Mouse (Mus musculus) neural tube, embryonic 12.5 days (tissue): Measurements from ENCODE around the gene Tnc. TPM values are rescaled to one million over a fixed set of nuclear protein-coding genes. Genes with fewer than 3 reads are reported as not detected.
A peak's percentile ranks its signal among the peaks of the same experiment; 100 is the strongest.

Experiments
- ATAC-seq: fragments of 200-750 bp; cut with Nextera tagmentation; 2 replicates; pipeline ENCODE4 v1.8.0; 2017; ENCODE audit warnings: low read depth, mild to moderate bottlenecking, moderate TSS enrichment, moderate library complexity; ENCODE audit not compliant: low FRiP score
- H3K27ac ChIP-seq: fragments of 300-500 bp; sonication (generic); 2 replicates; pipeline ENCODE4 v1.5.1; 2016
- H3K27me3 ChIP-seq: fragments of 300-500 bp; sonication (generic); replicated peaks from 2 replicates; pipeline ENCODE4 v1.6.1; 2016; ENCODE audit warnings: mild to moderate bottlenecking
- H3K36me3 ChIP-seq: fragments of 300-500 bp; sonication (generic); 2 replicates; pipeline ENCODE4 v1.6.1; 2016; ENCODE audit warnings: mild to moderate bottlenecking
- H3K4me1 ChIP-seq: fragments of 300-500 bp; sonication (generic); 2 replicates; pipeline ENCODE4 v1.6.1; 2016
- H3K4me2 ChIP-seq: fragments of 300-500 bp; sonication (generic); replicated peaks from 2 replicates; pipeline ENCODE4 v1.6.1; 2016; ENCODE audit warnings: mild to moderate bottlenecking
- H3K4me3 ChIP-seq: fragments of 300-500 bp; sonication (generic); 2 replicates; pipeline ENCODE4 v1.5.1; 2016
- H3K9ac ChIP-seq: fragments of 300-500 bp; sonication (generic); 2 replicates; pipeline ENCODE4 v1.6.1; 2016; ENCODE audit warnings: mild to moderate bottlenecking
- H3K9me3 ChIP-seq: fragments of 300-500 bp; sonication (generic); 2 replicates; pipeline ENCODE4 v1.6.1; 2016; ENCODE audit warnings: mild to moderate bottlenecking
- WGBS: fragments of 180-500 bp; shearing (Covaris S2); methylation state at CpG from one replicate; pipeline ENCODE4 v1.1.7; 2016; 5-methylcytosine and 5-hydroxymethylcytosine counted together
- polyA plus RNA-seq: library from polyadenylated mRNA; unstranded; fragments of >200 nt; fragmentation: Nextera tagmentation; extraction: Ambion mirVana; gene quantifications from 2 replicates; pipeline ENCODE4 v1.2.1, GENCODE M21; 2016

The Tnc gene
- polyA plus RNA-seq = 7.6 and 7.7 TPM in 2 replicates

DNA sequence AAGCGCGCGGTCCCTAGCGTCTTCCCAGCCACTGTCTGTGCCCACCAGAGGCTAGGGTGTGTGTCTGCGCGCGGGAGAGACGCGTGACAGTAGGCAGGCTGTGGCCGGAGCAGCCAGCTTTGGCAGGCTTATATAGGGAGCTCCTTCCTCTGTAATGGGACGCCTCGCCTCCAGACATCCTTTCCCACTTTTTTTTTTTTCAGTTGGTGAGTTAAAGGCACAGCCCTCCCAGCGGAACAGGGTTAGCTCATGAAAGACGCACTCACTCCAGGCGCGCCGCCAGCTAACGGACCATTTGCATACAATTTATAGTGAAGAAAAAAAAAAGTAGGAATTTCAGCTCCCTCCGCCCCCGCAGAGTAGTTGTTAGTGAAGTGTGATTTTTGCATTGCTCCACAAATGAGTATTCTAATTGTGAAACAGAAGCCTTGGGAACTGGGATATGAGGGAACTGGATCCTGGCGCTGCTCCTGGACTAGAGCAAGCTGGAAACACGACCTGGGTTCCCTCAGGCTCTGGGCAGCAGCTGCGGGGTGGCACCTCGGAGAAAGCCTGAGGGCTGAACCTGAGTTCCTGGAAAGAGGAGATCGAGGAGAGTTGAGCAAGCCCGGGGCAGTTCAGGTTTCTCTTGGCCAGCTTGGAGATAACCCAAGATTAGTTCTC, at the start of gene Tnc:
Gene Tnc (minus strand): TSS at position 185 of the 663 bp plus-strand sequence.
- peak; percentile 67 for ATAC-seq
- Histone ChIP-seq H3K36me3 (no peaks in the 10 kb centered on the region), H3K4me2 (peak within 1 kb of the TSS; percentile 61), H3K27me3 (peaks cover 9% of the 10 kb centered on the region), H3K4me3 (peak within 1 kb of the TSS; percentile 22; the same call in 1 of the 2 replicates), H3K27ac (no peak within 1 kb of the TSS), H3K4me1 (peaks cover 11% of the 10 kb centered on the region), H3K9ac (no peak within 1 kb of the TSS), H3K9me3 (no peaks in the 10 kb centered on the region)
- WGBS = under 1% methylated on average over 26 of the region's 26 CpGs

DNA sequence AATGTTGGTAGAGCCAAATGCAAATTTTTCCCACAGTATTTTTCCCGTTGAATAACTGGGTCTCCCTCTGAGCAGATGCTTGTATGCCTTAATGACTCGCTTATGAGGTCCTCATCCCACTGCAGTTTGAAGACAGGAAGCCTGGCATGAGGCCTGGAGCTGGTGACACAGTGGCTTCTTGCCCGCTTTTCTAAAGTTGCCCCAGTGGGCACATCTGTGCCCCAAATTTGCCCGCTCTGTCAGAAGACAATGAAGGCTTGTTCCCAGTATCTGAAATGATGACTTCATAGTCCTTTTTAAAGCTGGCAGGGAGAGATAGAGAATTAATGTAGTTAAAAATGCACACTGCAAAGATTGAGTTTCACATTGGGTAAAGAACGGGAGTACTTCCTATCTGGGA, 47.4 kb upstream of the Tnc start:
- Histone ChIP-seq H3K9ac (no peak overlapping the region), H3K4me1 (no peaks in the 10 kb centered on the region), H3K4me2 (no peak overlapping the region), H3K4me3 (no peak overlapping the region), H3K27ac (no peak overlapping the region), H3K36me3 (no peaks in the 10 kb centered on the region), H3K27me3 (no peaks in the 10 kb centered on the region), H3K9me3 (no peaks in the 10 kb centered on the region)
- WGBS = 89% methylated on average over 5 of the region's 5 CpGs
- no peak for ATAC-seq

DNA sequence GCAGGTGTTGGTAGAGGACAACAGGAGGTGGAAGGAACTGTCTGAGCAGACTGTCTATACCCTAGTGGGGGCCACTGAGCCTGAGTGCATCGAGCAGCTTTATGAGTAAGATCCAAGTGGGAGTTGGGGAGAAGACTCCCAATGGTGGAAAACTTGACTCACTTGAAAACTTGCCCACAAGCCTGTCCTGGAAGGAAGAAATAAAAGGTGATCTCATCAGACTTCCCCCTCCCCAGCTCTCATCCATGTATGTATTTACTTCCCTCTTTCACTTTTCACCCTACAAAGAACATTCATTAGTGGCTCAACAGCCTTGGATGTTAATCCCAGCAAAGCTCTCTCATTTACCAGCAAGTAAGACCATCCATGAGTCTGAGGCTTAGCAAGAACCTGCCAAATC, 46.0 kb upstream of the Tnc start:
- Histone ChIP-seq H3K4me1 (no peaks in the 10 kb centered on the region), H3K9me3 (no peaks in the 10 kb centered on the region), H3K27me3 (no peaks in the 10 kb centered on the region), H3K27ac (no peak overlapping the region), H3K36me3 (no peaks in the 10 kb centered on the region), H3K4me3 (no peak overlapping the region), H3K4me2 (no peak overlapping the region), H3K9ac (no peak overlapping the region)
- no peak for ATAC-seq
- WGBS = 79% methylated on average over 1 of the region's 1 CpGs

- no peak overlapping the region for H3K9ac ChIP-seq
Measured at GRCm38 (mm10) chr4:64089378-64089777, 42.6 kb upstream of the Tnc start.

GRCm38 (mm10) chr4:64087675-64088074, 40.9 kb upstream of the Tnc start:
- Histone ChIP-seq H3K27me3 (no peaks in the 10 kb centered on the region), H3K36me3 (no peaks in the 10 kb centered on the region), H3K4me3 (no peak overlapping the region), H3K27ac (no peak overlapping the region), H3K4me1 (no peaks in the 10 kb centered on the region), H3K4me2 (no peak overlapping the region), H3K9me3 (no peaks in the 10 kb centered on the region), H3K9ac (no peak overlapping the region)
- WGBS = 90% methylated on average over 2 of the region's 2 CpGs
- no peak for ATAC-seq

More at GRCm38 (mm10) chr4:64089378-64089777, 42.6 kb upstream of the Tnc start:
- no peaks in the 10 kb centered on the region for H3K36me3 ChIP-seq
- WGBS = 71% methylated on average over 2 of the region's 2 CpGs
- no peaks in the 10 kb centered on the region for H3K27me3 ChIP-seq
- H3K9me3 ChIP-seq = no peaks in the 10 kb centered on the region
- no peak for ATAC-seq
- no peak overlapping the region for H3K27ac ChIP-seq
- no peak overlapping the region for H3K4me3 ChIP-seq
- no peak overlapping the region for H3K4me2 ChIP-seq
- H3K4me1 ChIP-seq = no peaks in the 10 kb centered on the region

DNA sequence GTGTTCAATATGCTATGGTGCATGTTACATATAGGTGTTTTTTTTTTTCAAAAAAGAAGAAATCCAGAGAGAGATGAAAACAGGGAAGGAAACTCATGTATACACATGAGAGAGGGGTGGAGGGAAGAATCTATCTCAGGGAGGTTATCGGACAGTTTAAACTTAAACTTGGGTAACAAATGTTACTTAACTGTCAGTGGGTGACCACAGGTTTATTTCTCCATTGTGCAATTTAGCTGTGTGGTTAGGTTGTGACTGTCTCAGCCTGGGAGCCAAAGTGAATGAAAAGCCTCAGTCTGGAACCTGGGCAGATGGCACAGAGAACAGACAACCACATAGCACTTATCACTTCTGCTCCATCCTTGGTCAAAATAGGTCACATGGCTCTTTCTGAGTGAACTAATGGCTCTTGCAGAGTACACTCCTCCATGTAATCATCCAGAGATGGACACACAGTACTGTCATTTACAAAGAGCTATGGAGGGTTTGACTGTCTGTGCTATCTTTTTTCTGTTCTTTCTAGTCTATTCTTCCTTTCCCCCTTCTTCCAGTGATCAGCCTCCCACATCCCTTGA, 39.3 kb upstream of the Tnc start:
- H3K4me3 ChIP-seq = no peak overlapping the region
- H3K9me3 ChIP-seq = no peaks in the 10 kb centered on the region
- ATAC-seq = no peak
- no peaks in the 10 kb centered on the region for H3K27me3 ChIP-seq
- H3K4me1 ChIP-seq = no peaks in the 10 kb centered on the region
- no peak overlapping the region for H3K9ac ChIP-seq
- WGBS = 91% methylated on average over 1 of the region's 1 CpGs
- no peaks in the 10 kb centered on the region for H3K36me3 ChIP-seq
- no peak overlapping the region for H3K27ac ChIP-seq
- H3K4me2 ChIP-seq = no peak overlapping the region

DNA sequence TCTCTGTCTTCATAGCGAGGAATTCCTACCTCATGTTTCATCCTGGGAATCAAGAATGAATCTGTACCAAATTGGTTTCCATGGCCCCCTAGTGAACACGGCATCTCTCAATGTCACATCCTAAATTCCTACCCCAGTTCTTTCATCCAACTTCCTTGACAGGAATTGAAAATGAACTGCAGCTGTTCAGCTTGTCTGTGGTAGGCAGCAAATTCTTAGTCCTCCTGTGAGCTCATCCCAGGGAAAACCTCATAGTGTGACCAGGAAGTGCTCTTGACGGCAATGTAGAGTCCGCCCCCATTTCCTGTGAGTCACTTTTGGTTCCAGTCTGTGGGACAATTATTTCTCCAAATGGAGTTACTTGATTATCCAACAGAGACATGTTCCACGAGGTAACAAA, 37.0 kb upstream of the Tnc start:
- no peaks in the 10 kb centered on the region for H3K4me1 ChIP-seq
- no peaks in the 10 kb centered on the region for H3K36me3 ChIP-seq
- no peak overlapping the region for H3K4me2 ChIP-seq
- H3K9me3 ChIP-seq = no peaks in the 10 kb centered on the region
- H3K9ac ChIP-seq = no peak overlapping the region
- 77% methylated on average over 5 of the region's 5 CpGs for WGBS
- no peak overlapping the region for H3K27ac ChIP-seq
- no peaks in the 10 kb centered on the region for H3K27me3 ChIP-seq
- H3K4me3 ChIP-seq = no peak overlapping the region
- no peak for ATAC-seq

- H3K27me3 ChIP-seq = no peaks in the 10 kb centered on the region
- H3K9ac ChIP-seq = no peak overlapping the region
- no peaks in the 10 kb centered on the region for H3K36me3 ChIP-seq
- H3K4me1 ChIP-seq = no peaks in the 10 kb centered on the region
- ATAC-seq = no peak
- H3K4me3 ChIP-seq = no peak overlapping the region
- no peak overlapping the region for H3K27ac ChIP-seq
- no peak overlapping the region for H3K4me2 ChIP-seq
- WGBS = 92% methylated on average over 2 of the region's 2 CpGs
- H3K9me3 ChIP-seq = no peaks in the 10 kb centered on the region
Measured at GRCm38 (mm10) chr4:64078029-64078619, 31.3 kb upstream of the Tnc start.

GRCm38 (mm10) chr4:64076349-64077025, 29.7 kb upstream of the Tnc start:
- no peak overlapping the region for H3K9ac ChIP-seq
- no peak overlapping the region for H3K27ac ChIP-seq
- no peak overlapping the region for H3K4me3 ChIP-seq
- H3K4me1 ChIP-seq = no peaks in the 10 kb centered on the region
- no peak overlapping the region for H3K4me2 ChIP-seq
- H3K27me3 ChIP-seq = no peaks in the 10 kb centered on the region
- no peaks in the 10 kb centered on the region for H3K9me3 ChIP-seq
- no peak for ATAC-seq
- no peaks in the 10 kb centered on the region for H3K36me3 ChIP-seq
- WGBS = 81% methylated on average over 6 of the region's 6 CpGs

DNA sequence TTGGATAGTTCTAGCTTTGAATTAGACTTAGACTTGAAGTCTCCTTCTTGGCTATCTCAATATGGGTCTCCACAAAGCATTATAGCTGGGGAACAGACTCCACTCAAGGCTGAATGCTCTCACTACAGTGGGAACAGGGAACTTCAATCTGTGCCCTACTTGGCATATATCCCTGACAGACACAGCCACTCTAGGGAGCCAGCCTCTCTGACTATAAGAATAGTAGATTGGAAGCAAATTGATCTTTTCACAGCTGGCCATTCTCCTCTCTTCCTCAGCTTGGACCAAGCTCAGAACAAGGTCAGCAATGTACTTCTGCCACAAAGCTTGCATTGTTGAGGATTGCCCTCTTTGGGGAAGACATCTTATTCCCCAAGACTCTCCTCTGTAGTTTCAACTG, 27.9 kb upstream of the Tnc start:
- no peak overlapping the region for H3K27ac ChIP-seq
- H3K4me1 ChIP-seq = no peaks in the 10 kb centered on the region
- no peak overlapping the region for H3K9ac ChIP-seq
- H3K9me3 ChIP-seq = no peaks in the 10 kb centered on the region
- no peak overlapping the region for H3K4me3 ChIP-seq
- ATAC-seq = no peak
- no peak overlapping the region for H3K4me2 ChIP-seq
- no peaks in the 10 kb centered on the region for H3K36me3 ChIP-seq
- no peaks in the 10 kb centered on the region for H3K27me3 ChIP-seq

- Histone ChIP-seq H3K27ac (no peak overlapping the region), H3K4me1 (no peaks in the 10 kb centered on the region), H3K4me2 (no peak overlapping the region), H3K4me3 (no peak overlapping the region), H3K9ac (no peak overlapping the region), H3K9me3 (no peaks in the 10 kb centered on the region), H3K36me3 (no peaks in the 10 kb centered on the region), H3K27me3 (no peaks in the 10 kb centered on the region)
- ATAC-seq = no peak
- 78% methylated on average over 7 of the region's 7 CpGs for WGBS
Measured at GRCm38 (mm10) chr4:64067394-64067793, 20.6 kb upstream of the Tnc start.

DNA sequence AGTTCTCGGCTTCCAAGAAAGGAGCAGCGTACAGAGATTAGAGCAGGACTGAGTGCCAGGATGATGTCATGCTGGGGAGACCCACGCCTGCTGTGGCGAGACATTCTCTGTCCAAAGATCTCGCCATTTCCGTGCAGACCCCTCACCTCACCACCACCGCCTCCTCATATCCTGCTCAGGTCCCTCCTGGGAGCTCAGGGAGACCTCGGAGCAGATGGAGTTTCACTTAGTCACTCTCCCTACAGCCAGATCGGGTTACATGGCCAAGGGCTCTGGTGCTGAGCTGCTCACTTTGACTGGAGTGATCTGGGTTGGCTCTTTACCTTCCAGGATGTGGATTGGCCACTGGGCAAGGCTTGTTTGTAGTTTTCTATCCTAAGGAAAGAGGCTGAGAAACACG, 18.5 kb upstream of the Tnc start:
- Histone ChIP-seq H3K9me3 (no peaks in the 10 kb centered on the region), H3K36me3 (no peaks in the 10 kb centered on the region), H3K27me3 (no peaks in the 10 kb centered on the region), H3K4me1 (no peaks in the 10 kb centered on the region), H3K9ac (no peak overlapping the region), H3K4me2 (no peak overlapping the region), H3K4me3 (no peak overlapping the region), H3K27ac (no peak overlapping the region)
- ATAC-seq = no peak; the same call in 1 of the 2 replicates
- 49% methylated on average over 10 of the region's 10 CpGs for WGBS
